Mouse (Mus musculus): ENCODE data around the gene Ttk. TPM values are rescaled to one million over a fixed set of nuclear protein-coding genes. Genes with fewer than 3 reads are reported as not detected.
A peak's percentile ranks its signal among the peaks of the same experiment; 100 is the strongest.

Ttk gene
- polyA plus RNA-seq, 1 experiment from 2014 or later: 19.9 TPM

GRCm38 (mm10) chr9:83807562-83807961 lies 26.9 kb upstream of the Ttk start:
- peaks cover 8% of the 10 kb centered on the region for H3K4me1 ChIP-seq (ENCODE audit: control insufficient read depth, insufficient read depth, low read length)
- H3K27me3 ChIP-seq (ENCODE audit: control insufficient read depth, insufficient read depth, low read length): peaks cover 32% of the 10 kb centered on the region
- H3K36me3 ChIP-seq (ENCODE audit: control insufficient read depth, insufficient read depth): no peaks in the 10 kb centered on the region
- no peak for ATAC-seq (replicated peaks; ENCODE audit: extremely low read depth, insufficient read depth, low FRiP score)
- no peak overlapping the region for H3K9ac ChIP-seq (ENCODE audit: low read length)
- H3K27ac ChIP-seq (ENCODE audit: low read length): no peak overlapping the region
- 2% methylated on average over 2 of the region's 2 CpGs for WGBS
- H3K4me3 ChIP-seq (ENCODE audit: low read length): no peak overlapping the region
- H3K4me2 ChIP-seq (ENCODE audit: low read depth, low read length): no peak overlapping the region
- no peaks in the 10 kb centered on the region for H3K9me3 ChIP-seq (replicated peaks; ENCODE audit: control insufficient read depth, low read length)

- Histone ChIP-seq H3K4me3 (ENCODE audit: low read length) (no peak overlapping the region), H3K36me3 (ENCODE audit: control insufficient read depth, insufficient read depth) (no peaks in the 10 kb centered on the region), H3K9me3 (replicated peaks; ENCODE audit: control insufficient read depth, low read length) (no peaks in the 10 kb centered on the region), H3K27ac (ENCODE audit: low read length) (no peak overlapping the region), H3K27me3 (ENCODE audit: control insufficient read depth, insufficient read depth, low read length) (no peaks in the 10 kb centered on the region), H3K9ac (ENCODE audit: low read length) (no peak overlapping the region), H3K4me2 (ENCODE audit: low read depth, low read length) (no peak overlapping the region), H3K4me1 (ENCODE audit: control insufficient read depth, insufficient read depth, low read length) (no peaks in the 10 kb centered on the region)
- no peak for ATAC-seq (replicated peaks; ENCODE audit: extremely low read depth, insufficient read depth, low FRiP score)
- 64% methylated on average over 7 of the region's 7 CpGs for WGBS
These were observed 15.3 kb upstream of the Ttk start for GRCm38 (mm10) chr9:83819188-83819587.

GRCm38 (mm10) chr9:83820976-83821375 lies 13.5 kb upstream of the Ttk start:
- H3K4me1 ChIP-seq (ENCODE audit: control insufficient read depth, insufficient read depth, low read length): no peaks in the 10 kb centered on the region
- no peaks in the 10 kb centered on the region for H3K27me3 ChIP-seq (ENCODE audit: control insufficient read depth, insufficient read depth, low read length)
- H3K4me2 ChIP-seq (ENCODE audit: low read depth, low read length): no peak overlapping the region
- no peaks in the 10 kb centered on the region for H3K9me3 ChIP-seq (replicated peaks; ENCODE audit: control insufficient read depth, low read length)
- H3K4me3 ChIP-seq (ENCODE audit: low read length): no peak overlapping the region
- no peaks in the 10 kb centered on the region for H3K36me3 ChIP-seq (ENCODE audit: control insufficient read depth, insufficient read depth)
- H3K9ac ChIP-seq (ENCODE audit: low read length): no peak overlapping the region
- no peak for ATAC-seq (replicated peaks; ENCODE audit: extremely low read depth, insufficient read depth, low FRiP score)
- 80% methylated on average over 2 of the region's 2 CpGs for WGBS
- no peak overlapping the region for H3K27ac ChIP-seq (ENCODE audit: low read length)

- WGBS: 66% methylated on average over 5 of the region's 5 CpGs
- H3K4me2 ChIP-seq (ENCODE audit: low read depth, low read length): no peak overlapping the region
- H3K36me3 ChIP-seq (ENCODE audit: control insufficient read depth, insufficient read depth): no peaks in the 10 kb centered on the region
- no peaks in the 10 kb centered on the region for H3K4me1 ChIP-seq (ENCODE audit: control insufficient read depth, insufficient read depth, low read length)
- H3K27ac ChIP-seq (ENCODE audit: low read length): no peak overlapping the region
- no peaks in the 10 kb centered on the region for H3K9me3 ChIP-seq (replicated peaks; ENCODE audit: control insufficient read depth, low read length)
- H3K9ac ChIP-seq (ENCODE audit: low read length): no peak overlapping the region
- no peaks in the 10 kb centered on the region for H3K27me3 ChIP-seq (ENCODE audit: control insufficient read depth, insufficient read depth, low read length)
- ATAC-seq (replicated peaks; ENCODE audit: extremely low read depth, insufficient read depth, low FRiP score): no peak
- no peak overlapping the region for H3K4me3 ChIP-seq (ENCODE audit: low read length)
These were observed 11.6 kb upstream of the Ttk start for GRCm38 (mm10) chr9:83822925-83823324.

GRCm38 (mm10) chr9:83829896-83830295 lies 4.6 kb upstream of the Ttk start:
- Histone ChIP-seq H3K9ac (ENCODE audit: low read length) (no peak overlapping the region), H3K9me3 (replicated peaks; ENCODE audit: control insufficient read depth, low read length) (no peaks in the 10 kb centered on the region)
- WGBS: 77% methylated on average over 5 of the region's 5 CpGs

GRCm38 (mm10) chr9:83831152-83831551 lies 3.3 kb upstream of the Ttk start:
- no peak overlapping the region for H3K9ac ChIP-seq (ENCODE audit: low read length)
- no peaks in the 10 kb centered on the region for H3K36me3 ChIP-seq (ENCODE audit: control insufficient read depth, insufficient read depth)
- H3K4me3 ChIP-seq (ENCODE audit: low read length): no peak overlapping the region
- H3K27me3 ChIP-seq (ENCODE audit: control insufficient read depth, insufficient read depth, low read length): no peaks in the 10 kb centered on the region
- WGBS: 73% methylated on average over 8 of the region's 8 CpGs
- no peak overlapping the region for H3K4me2 ChIP-seq (ENCODE audit: low read depth, low read length)
- no peaks in the 10 kb centered on the region for H3K9me3 ChIP-seq (replicated peaks; ENCODE audit: control insufficient read depth, low read length)
- ATAC-seq (replicated peaks; ENCODE audit: extremely low read depth, insufficient read depth, low FRiP score): no peak
- peaks cover 9% of the 10 kb centered on the region for H3K4me1 ChIP-seq (ENCODE audit: control insufficient read depth, insufficient read depth, low read length)
- H3K27ac ChIP-seq (ENCODE audit: low read length): no peak overlapping the region

More at GRCm38 (mm10) chr9:83829896-83830295, 4.6 kb upstream of the Ttk start:
- Histone ChIP-seq H3K4me2 (ENCODE audit: low read depth, low read length) (no peak overlapping the region), H3K4me1 (ENCODE audit: control insufficient read depth, insufficient read depth, low read length) (peaks cover 3% of the 10 kb centered on the region), H3K36me3 (ENCODE audit: control insufficient read depth, insufficient read depth) (no peaks in the 10 kb centered on the region), H3K27me3 (ENCODE audit: control insufficient read depth, insufficient read depth, low read length) (no peaks in the 10 kb centered on the region), H3K4me3 (ENCODE audit: low read length) (no peak overlapping the region), H3K27ac (ENCODE audit: low read length) (no peak overlapping the region)
- ATAC-seq (replicated peaks; ENCODE audit: extremely low read depth, insufficient read depth, low FRiP score): no peak

GRCm38 (mm10) chr9:83834748-83835313 lies 342 bp downstream of the Ttk start:
- Histone ChIP-seq H3K4me2 (ENCODE audit: low read depth, low read length) (peak overlapping the region; percentile 89), H3K27ac (ENCODE audit: low read length) (peak overlapping the region; percentile 42), H3K27me3 (ENCODE audit: control insufficient read depth, insufficient read depth, low read length) (no peaks in the 10 kb centered on the region), H3K9me3 (replicated peaks; ENCODE audit: control insufficient read depth, low read length) (no peaks in the 10 kb centered on the region), H3K4me3 (ENCODE audit: low read length) (peak overlapping the region; percentile 93), H3K36me3 (ENCODE audit: control insufficient read depth, insufficient read depth) (no peaks in the 10 kb centered on the region), H3K9ac (ENCODE audit: low read length) (peak overlapping the region; percentile 84), H3K4me1 (ENCODE audit: control insufficient read depth, insufficient read depth, low read length) (peaks cover 12% of the 10 kb centered on the region)
- ATAC-seq (replicated peaks; ENCODE audit: extremely low read depth, insufficient read depth, low FRiP score): peak; percentile 60
- WGBS: 1% methylated on average over 27 of the region's 27 CpGs

GRCm38 (mm10) chr9:83852464-83852863 lies 18.0 kb downstream of the Ttk start:
- WGBS: 91% methylated on average over 3 of the region's 3 CpGs
- H3K4me3 ChIP-seq (ENCODE audit: low read length): no peak overlapping the region
- H3K9ac ChIP-seq (ENCODE audit: low read length): no peak overlapping the region
- peaks cover 24% of the 10 kb centered on the region for H3K36me3 ChIP-seq (ENCODE audit: control insufficient read depth, insufficient read depth)
- H3K4me2 ChIP-seq (ENCODE audit: low read depth, low read length): no peak overlapping the region
- ATAC-seq (replicated peaks; ENCODE audit: extremely low read depth, insufficient read depth, low FRiP score): no peak
- no peaks in the 10 kb centered on the region for H3K27me3 ChIP-seq (ENCODE audit: control insufficient read depth, insufficient read depth, low read length)
- H3K27ac ChIP-seq (ENCODE audit: low read length): no peak overlapping the region
- H3K4me1 ChIP-seq (ENCODE audit: control insufficient read depth, insufficient read depth, low read length): no peaks in the 10 kb centered on the region
- no peaks in the 10 kb centered on the region for H3K9me3 ChIP-seq (replicated peaks; ENCODE audit: control insufficient read depth, low read length)

- Histone ChIP-seq H3K9me3 (replicated peaks; ENCODE audit: control insufficient read depth, low read length) (no peaks in the 10 kb centered on the region), H3K4me1 (ENCODE audit: control insufficient read depth, insufficient read depth, low read length) (0 out of 2 replicates have a peak, but pooled peaks cover 4% of the 10 kb centered on the region)
These were observed 30.7 kb downstream of the Ttk start for GRCm38 (mm10) chr9:83865165-83865564.

More at GRCm38 (mm10) chr9:83865165-83865564, 30.7 kb downstream of the Ttk start:
- WGBS: 64% methylated on average over 4 of the region's 4 CpGs
- H3K4me2 ChIP-seq (ENCODE audit: low read depth, low read length): no peak overlapping the region
- no peak overlapping the region for H3K27ac ChIP-seq (ENCODE audit: low read length)
- no peak overlapping the region for H3K9ac ChIP-seq (ENCODE audit: low read length)
- no peak overlapping the region for H3K4me3 ChIP-seq (ENCODE audit: low read length)
- H3K27me3 ChIP-seq (ENCODE audit: control insufficient read depth, insufficient read depth, low read length): no peaks in the 10 kb centered on the region
- peaks cover 35% of the 10 kb centered on the region for H3K36me3 ChIP-seq (ENCODE audit: control insufficient read depth, insufficient read depth)
- no peak for ATAC-seq (replicated peaks; ENCODE audit: extremely low read depth, insufficient read depth, low FRiP score)

All from heart, embryonic 16.5 days (tissue).